Mouse (Mus musculus): ENCODE results near the gene Clspn. TPM values are rescaled to one million over a fixed set of nuclear protein-coding genes. Genes with fewer than 3 reads are reported as not detected.

Gene Clspn
- polyA plus RNA-seq, 1 experiment from 2014 or later = 23.6 TPM

GRCm38 (mm10) chr4:126611991-126612390 lies 55.3 kb downstream of the Clspn start:
- no peak overlapping the region for H3K4me2 ChIP-seq (ENCODE audit: low read depth, low read length)
- H3K4me3 ChIP-seq (replicated peaks; ENCODE audit: low read length) = no peak overlapping the region
- H3K4me1 ChIP-seq (ENCODE audit: control insufficient read depth, insufficient read depth, low read length) = no peaks in the 10 kb centered on the region
- no peak for ATAC-seq (ENCODE audit: insufficient read depth, low FRiP score)
- H3K9ac ChIP-seq (ENCODE audit: low read length) = no peak overlapping the region
- H3K27ac ChIP-seq (ENCODE audit: low read length) = no peak overlapping the region
- H3K27me3 ChIP-seq (ENCODE audit: control insufficient read depth, insufficient read depth, low read length) = no peaks in the 10 kb centered on the region
- WGBS = 90% methylated on average over 17 of the region's 17 CpGs
- no peaks in the 10 kb centered on the region for H3K9me3 ChIP-seq (replicated peaks; ENCODE audit: control insufficient read depth, low read length)
- no peaks in the 10 kb centered on the region for H3K36me3 ChIP-seq (ENCODE audit: control insufficient read depth, insufficient read depth, low read length)

- Histone ChIP-seq H3K4me3 (replicated peaks; ENCODE audit: low read length) (no peak overlapping the region), H3K27ac (ENCODE audit: low read length) (no peak overlapping the region), H3K27me3 (ENCODE audit: control insufficient read depth, insufficient read depth, low read length) (peaks cover 10% of the 10 kb centered on the region; the same call in 1 of the 2 replicates), H3K9ac (ENCODE audit: low read length) (no peak overlapping the region), H3K9me3 (replicated peaks; ENCODE audit: control insufficient read depth, low read length) (no peaks in the 10 kb centered on the region), H3K36me3 (ENCODE audit: control insufficient read depth, insufficient read depth, low read length) (no peaks in the 10 kb centered on the region), H3K4me1 (ENCODE audit: control insufficient read depth, insufficient read depth, low read length) (peaks cover 11% of the 10 kb centered on the region), H3K4me2 (ENCODE audit: low read depth, low read length) (no peak overlapping the region)
- WGBS = 79% methylated on average over 4 of the region's 4 CpGs
- ATAC-seq (ENCODE audit: insufficient read depth, low FRiP score) = no peak
These were observed 59.6 kb downstream of the Clspn start for GRCm38 (mm10) chr4:126616312-126616711.

- H3K27me3 ChIP-seq (ENCODE audit: control insufficient read depth, insufficient read depth, low read length) = peaks cover 10% of the 10 kb centered on the region; the same call in 1 of the 2 replicates
- H3K9ac ChIP-seq (ENCODE audit: low read length) = peak overlapping the region; percentile 65
- H3K27ac ChIP-seq (ENCODE audit: low read length) = no peak overlapping the region
- peak overlapping the region; percentile 35 for H3K4me3 ChIP-seq (replicated peaks; ENCODE audit: low read length)
- no peaks in the 10 kb centered on the region for H3K36me3 ChIP-seq (ENCODE audit: control insufficient read depth, insufficient read depth, low read length)
- H3K9me3 ChIP-seq (replicated peaks; ENCODE audit: control insufficient read depth, low read length) = no peaks in the 10 kb centered on the region
- ATAC-seq (ENCODE audit: insufficient read depth, low FRiP score) = no peak
- peak overlapping the region; percentile 53 for H3K4me2 ChIP-seq (ENCODE audit: low read depth, low read length)
- peaks cover 11% of the 10 kb centered on the region for H3K4me1 ChIP-seq (ENCODE audit: control insufficient read depth, insufficient read depth, low read length)
- WGBS = 4% methylated on average over 33 of the region's 33 CpGs
These were observed 63.1 kb downstream of the Clspn start for GRCm38 (mm10) chr4:126619691-126620330.

GRCm38 (mm10) chr4:126620349-126620874 lies 63.7 kb downstream of the Clspn start:
- Histone ChIP-seq H3K9me3 (replicated peaks; ENCODE audit: control insufficient read depth, low read length) (no peaks in the 10 kb centered on the region), H3K4me3 (replicated peaks; ENCODE audit: low read length) (peak overlapping the region; percentile 35), H3K27ac (ENCODE audit: low read length) (no peak overlapping the region), H3K36me3 (ENCODE audit: control insufficient read depth, insufficient read depth, low read length) (no peaks in the 10 kb centered on the region), H3K4me2 (ENCODE audit: low read depth, low read length) (peak overlapping the region; percentile 53), H3K9ac (ENCODE audit: low read length) (peak overlapping the region; percentile 65), H3K27me3 (ENCODE audit: control insufficient read depth, insufficient read depth, low read length) (peaks cover 10% of the 10 kb centered on the region; the same call in 1 of the 2 replicates), H3K4me1 (ENCODE audit: control insufficient read depth, insufficient read depth, low read length) (peaks cover 11% of the 10 kb centered on the region)
- 25% methylated on average over 13 of the region's 13 CpGs for WGBS
- no peak for ATAC-seq (ENCODE audit: insufficient read depth, low FRiP score)

- Histone ChIP-seq H3K4me1 (ENCODE audit: control insufficient read depth, insufficient read depth, low read length) (no peaks in the 10 kb centered on the region), H3K36me3 (ENCODE audit: control insufficient read depth, insufficient read depth, low read length) (no peaks in the 10 kb centered on the region), H3K4me2 (ENCODE audit: low read depth, low read length) (peak overlapping the region; percentile 40), H3K9ac (ENCODE audit: low read length) (peak overlapping the region; percentile 58; the same call in 1 of the 2 replicates), H3K4me3 (replicated peaks; ENCODE audit: low read length) (peak overlapping the region; percentile 22), H3K27ac (ENCODE audit: low read length) (no peak overlapping the region), H3K9me3 (replicated peaks; ENCODE audit: control insufficient read depth, low read length) (no peaks in the 10 kb centered on the region), H3K27me3 (ENCODE audit: control insufficient read depth, insufficient read depth, low read length) (no peaks in the 10 kb centered on the region)
- peak; percentile 37; the same call in 1 of the 2 replicates for ATAC-seq (ENCODE audit: insufficient read depth, low FRiP score)
- WGBS = 4% methylated on average over 23 of the region's 23 CpGs
These were observed 70.4 kb downstream of the Clspn start for GRCm38 (mm10) chr4:126627021-126627681.

- Histone ChIP-seq H3K27me3 (ENCODE audit: control insufficient read depth, insufficient read depth, low read length) (no peaks in the 10 kb centered on the region), H3K4me3 (replicated peaks; ENCODE audit: low read length) (no peak overlapping the region), H3K4me1 (ENCODE audit: control insufficient read depth, insufficient read depth, low read length) (no peaks in the 10 kb centered on the region), H3K36me3 (ENCODE audit: control insufficient read depth, insufficient read depth, low read length) (no peaks in the 10 kb centered on the region), H3K9ac (ENCODE audit: low read length) (no peak overlapping the region), H3K4me2 (ENCODE audit: low read depth, low read length) (no peak overlapping the region), H3K27ac (ENCODE audit: low read length) (no peak overlapping the region), H3K9me3 (replicated peaks; ENCODE audit: control insufficient read depth, low read length) (no peaks in the 10 kb centered on the region)
- no peak for ATAC-seq (ENCODE audit: insufficient read depth, low FRiP score)
- 41% methylated on average over 2 of the region's 2 CpGs for whole genome bisulfite sequencing
These were observed 75.2 kb downstream of the Clspn start for GRCm38 (mm10) chr4:126631922-126632321.

GRCm38 (mm10) chr4:126632668-126633067 lies 75.9 kb downstream of the Clspn start:
- Histone ChIP-seq H3K27me3 (ENCODE audit: control insufficient read depth, insufficient read depth, low read length) (no peaks in the 10 kb centered on the region), H3K9ac (ENCODE audit: low read length) (no peak overlapping the region), H3K4me3 (replicated peaks; ENCODE audit: low read length) (no peak overlapping the region), H3K9me3 (replicated peaks; ENCODE audit: control insufficient read depth, low read length) (no peaks in the 10 kb centered on the region), H3K4me2 (ENCODE audit: low read depth, low read length) (no peak overlapping the region), H3K36me3 (ENCODE audit: control insufficient read depth, insufficient read depth, low read length) (no peaks in the 10 kb centered on the region), H3K27ac (ENCODE audit: low read length) (no peak overlapping the region), H3K4me1 (ENCODE audit: control insufficient read depth, insufficient read depth, low read length) (no peaks in the 10 kb centered on the region)
- WGBS = 69% methylated on average over 3 of the region's 3 CpGs
- no peak for ATAC-seq (ENCODE audit: insufficient read depth, low FRiP score)

GRCm38 (mm10) chr4:126636330-126636729 lies 79.6 kb downstream of the Clspn start:
- ATAC-seq (ENCODE audit: insufficient read depth, low FRiP score) = no peak
- Histone ChIP-seq H3K4me3 (replicated peaks; ENCODE audit: low read length) (no peak overlapping the region), H3K27ac (ENCODE audit: low read length) (no peak overlapping the region), H3K9me3 (replicated peaks; ENCODE audit: control insufficient read depth, low read length) (no peaks in the 10 kb centered on the region), H3K27me3 (ENCODE audit: control insufficient read depth, insufficient read depth, low read length) (no peaks in the 10 kb centered on the region; the same call in 1 of the 2 replicates), H3K9ac (ENCODE audit: low read length) (no peak overlapping the region), H3K4me2 (ENCODE audit: low read depth, low read length) (no peak overlapping the region), H3K36me3 (ENCODE audit: control insufficient read depth, insufficient read depth, low read length) (no peaks in the 10 kb centered on the region), H3K4me1 (ENCODE audit: control insufficient read depth, insufficient read depth, low read length) (no peaks in the 10 kb centered on the region)
- 32% methylated on average over 11 of the region's 11 CpGs for WGBS

GRCm38 (mm10) chr4:126637446-126637845 lies 80.7 kb downstream of the Clspn start:
- no peak overlapping the region for H3K4me2 ChIP-seq (ENCODE audit: low read depth, low read length)
- no peak overlapping the region for H3K9ac ChIP-seq (ENCODE audit: low read length)
- H3K9me3 ChIP-seq (replicated peaks; ENCODE audit: control insufficient read depth, low read length) = no peaks in the 10 kb centered on the region
- no peaks in the 10 kb centered on the region; the same call in 1 of the 2 replicates for H3K27me3 ChIP-seq (ENCODE audit: control insufficient read depth, insufficient read depth, low read length)
- no peaks in the 10 kb centered on the region for H3K36me3 ChIP-seq (ENCODE audit: control insufficient read depth, insufficient read depth, low read length)
- no peak for ATAC-seq (ENCODE audit: insufficient read depth, low FRiP score)
- no peak overlapping the region for H3K27ac ChIP-seq (ENCODE audit: low read length)
- whole genome bisulfite sequencing = 79% methylated on average over 4 of the region's 4 CpGs
- no peaks in the 10 kb centered on the region for H3K4me1 ChIP-seq (ENCODE audit: control insufficient read depth, insufficient read depth, low read length)
- no peak overlapping the region for H3K4me3 ChIP-seq (replicated peaks; ENCODE audit: low read length)

Measured in stomach, embryonic 16.5 days (tissue).